Mouse (Mus musculus): ENCODE data around the gene Heyl.

- TF ChIP-seq POLR2A (IDR thresholded peaks at IDR 0.05; ENCODE audit: low read depth, low read length) (no peak), CTCF (IDR thresholded peaks at IDR 0.05; ENCODE audit: borderline replicate concordance, insufficient read depth, low read length) (no peak)
Measured at GRCm38 (mm10) chr4:123248971-123249567, 15.7 kb downstream of the Heyl start.
